ENCODE assay signal across 8 mouse cellular contexts in genomic region chr11:119036934-119037779, GRCm38 (mm10). TPM values are rescaled to one million over a fixed set of nuclear protein-coding genes. Genes with fewer than 3 reads are reported as not detected.
A peak's percentile ranks its signal among the peaks of the same experiment; 100 is the strongest.
DNase-seq lines count a peak whose midpoint lies in the region; ATAC-seq and TF ChIP-seq lines count a peak whose summit lies in the region.

No protein-coding gene starts in this region.

- TF ChIP-seq CTCF in left cerebral cortex, adult 2 months (IDR thresholded peaks at IDR 0.05), result no peak
- no peak for TF ChIP-seq CTCF in liver, postnatal 0 days (IDR thresholded peaks at IDR 0.05; ENCODE audit: low read depth)

- intact Hi-C loops in left cerebral cortex, adult 2 months (cut with DNase I), result no loop called here
- intact Hi-C loops in left cerebral cortex, postnatal 36 days (cut with DNase I), result loop anchor here (5.0 kb wide), 1 partner anchor 40 kb away; no protein-coding TSS in a partner anchor

- peak overlapping the region; percentile 48 for H3K4me3 ChIP-seq in left cerebral cortex, adult 2 months
- H3K4me3 ChIP-seq in hindbrain, embryonic 10.5 days, result peak overlapping the region; percentile 80
- H3K4me3 ChIP-seq in liver, postnatal 0 days (ENCODE audit: low read depth, low read length), result peak overlapping the region; percentile 49

- peak in 1 of 2 experiments; percentile 26 for DNase-seq in left cerebral cortex, adult 2 months (ENCODE audit: extremely low spot score in 1 of 2, low spot score in 2 of 2)
- DNase-seq in left cerebral cortex, postnatal 36 days (ENCODE audit: low spot score in 2 of 2), result no peak
- peak; percentile 71 for DNase-seq in embryo, embryonic 9.5 days (ENCODE audit: extremely low spot score)
- peak; percentile 73 for DNase-seq in hindbrain, embryonic 10.5 days (ENCODE audit: low spot score)
- DNase-seq in liver, postnatal 0 days, result no peak
- no peak for DNase-seq in MN1 (ENCODE audit: low spot score)
- DNase-seq in urinary bladder, postnatal 36 days (ENCODE audit: low spot score in 2 of 2), result no peak

- peak overlapping the region; percentile 50 for H3K9ac ChIP-seq in liver, postnatal 0 days (replicated peaks)

- peaks cover 86% of the 10 kb centered on the region for H3K4me1 ChIP-seq in hindbrain, embryonic 10.5 days (replicated peaks)
- peaks cover 33% of the 10 kb centered on the region for H3K4me1 ChIP-seq in liver, postnatal 0 days (ENCODE audit: insufficient read depth)

- under 1% methylated on average over 57 of the region's 57 CpGs for WGBS in hindbrain, embryonic 10.5 days
- WGBS in liver, postnatal 0 days (ENCODE audit: insufficient replicate concordance), result 8% methylated on average over 57 of the region's 57 CpGs

- no peak overlapping the region for H3K27ac ChIP-seq in left cerebral cortex, adult 2 months
- peak overlapping the region; percentile 62; the same call in 1 of the 2 replicates for H3K27ac ChIP-seq in hindbrain, embryonic 10.5 days
- no peak overlapping the region for H3K27ac ChIP-seq in liver, postnatal 0 days (ENCODE audit: low read depth)

- no peaks in the 10 kb centered on the region for H3K9me3 ChIP-seq in hindbrain, embryonic 10.5 days
- no peaks in the 10 kb centered on the region for H3K9me3 ChIP-seq in liver, postnatal 0 days (ENCODE audit: low read length)

- peak overlapping the region; percentile 77 for H3K4me2 ChIP-seq in liver, postnatal 0 days (ENCODE audit: low read depth, low read length)

- H3K36me3 ChIP-seq in hindbrain, embryonic 10.5 days, result peaks cover 11% of the 10 kb centered on the region
- H3K36me3 ChIP-seq in liver, postnatal 0 days (replicated peaks; ENCODE audit: insufficient read depth, low read length), result no peaks in the 10 kb centered on the region; the same call in 1 of the 2 replicates

- no peak for TF ChIP-seq EP300 in liver, postnatal 0 days (IDR thresholded peaks at IDR 0.05; ENCODE audit: low read depth)

- H3K27me3 ChIP-seq in hindbrain, embryonic 10.5 days (ENCODE audit: insufficient read depth, poor library complexity, severe bottlenecking), result peaks cover 83% of the 10 kb centered on the region
- H3K27me3 ChIP-seq in liver, postnatal 0 days (ENCODE audit: insufficient read depth, low read length), result peaks cover 58% of the 10 kb centered on the region

- ATAC-seq in liver, postnatal 0 days, result no peak
- ATAC-seq in megakaryocyte-erythroid progenitor cell, adult 5-6 weeks (replicated peaks; ENCODE audit: low FRiP score, low TSS enrichment, poor library complexity, severe bottlenecking), result no peak

RNA-seq across cellular contexts. Expression of gene Cbx8, which starts 3.6 kb away (rescaled TPM):
- 10 to 100 TPM; 11.1 to 11.2 TPM for total RNA-seq in left cerebral cortex, adult 2 months (2021)
- total RNA-seq in left cerebral cortex, postnatal 36 days (2021), result 10 to 100 TPM; 12.3 to 16.0 TPM
- polyA plus RNA-seq in hindbrain, embryonic 10.5 days (2016; fragmentation: Nextera tagmentation; extraction: Ambion mirVana), result 11.2 and 13.0 TPM in 2 replicates
- 3.1 and 3.9 TPM in 2 replicates for polyA plus RNA-seq in liver, postnatal 0 days (2015; fragmentation: Nextera tagmentation; extraction: Ambion mirVana)
- 1.3 and 2.2 TPM in 2 replicates for total RNA-seq in megakaryocyte-erythroid progenitor cell, adult 5-6 weeks (2014; fragmentation: Nextera tagmentation)
- total RNA-seq in megakaryocyte-erythroid progenitor cell, adult 5-6 weeks (2017), result 0.70 and 1.2 TPM in 2 replicates

RNA-seq across cellular contexts. Expression of gene Cbx2, which starts 14.4 kb away (rescaled TPM):
- 1 to 10 TPM; 3.2 to 3.4 TPM for total RNA-seq in left cerebral cortex, adult 2 months (2021)
- 1 to 10 TPM; 2.6 to 2.7 TPM for total RNA-seq in left cerebral cortex, postnatal 36 days (2021)
- 86.6 and 112 TPM in 2 replicates for polyA plus RNA-seq in hindbrain, embryonic 10.5 days (2016; fragmentation: Nextera tagmentation; extraction: Ambion mirVana)
- polyA plus RNA-seq in liver, postnatal 0 days (2015; fragmentation: Nextera tagmentation; extraction: Ambion mirVana), result 1.9 and 2.0 TPM in 2 replicates
- total RNA-seq in megakaryocyte-erythroid progenitor cell, adult 5-6 weeks (2014; fragmentation: Nextera tagmentation), result 9.7 and 10.4 TPM in 2 replicates
- 6.2 and 6.4 TPM in 2 replicates for total RNA-seq in megakaryocyte-erythroid progenitor cell, adult 5-6 weeks (2017)

RNA-seq across cellular contexts. Expression of gene Cbx4, which starts 48.9 kb away (rescaled TPM):
- 10 to 100 TPM; 51.4 to 54.3 TPM for total RNA-seq in left cerebral cortex, adult 2 months (2021)
- total RNA-seq in left cerebral cortex, postnatal 36 days (2021), result 10 to 100 TPM; 60.9 to 68.6 TPM
- polyA plus RNA-seq in hindbrain, embryonic 10.5 days (2016; fragmentation: Nextera tagmentation; extraction: Ambion mirVana), result 4.4 and 8.2 TPM in 2 replicates
- polyA plus RNA-seq in liver, postnatal 0 days (2015; fragmentation: Nextera tagmentation; extraction: Ambion mirVana), result 2.8 and 4.7 TPM in 2 replicates
- total RNA-seq in megakaryocyte-erythroid progenitor cell, adult 5-6 weeks (2014; fragmentation: Nextera tagmentation), result 5.2 and 5.4 TPM in 2 replicates
- total RNA-seq in megakaryocyte-erythroid progenitor cell, adult 5-6 weeks (2017), result 3.9 and 11.6 TPM in 2 replicates

RNA-seq across cellular contexts. Expression of gene Enpp7, which starts 49.2 kb away (rescaled TPM):
- not detected for total RNA-seq in left cerebral cortex, adult 2 months (2021)
- not detected for total RNA-seq in left cerebral cortex, postnatal 36 days (2021)
- not detected in 2 replicates for polyA plus RNA-seq in hindbrain, embryonic 10.5 days (2016; fragmentation: Nextera tagmentation; extraction: Ambion mirVana)
- not detected in 2 replicates for polyA plus RNA-seq in liver, postnatal 0 days (2015; fragmentation: Nextera tagmentation; extraction: Ambion mirVana)
- not detected in 2 replicates for total RNA-seq in megakaryocyte-erythroid progenitor cell, adult 5-6 weeks (2014; fragmentation: Nextera tagmentation)
- not detected in 2 replicates for total RNA-seq in megakaryocyte-erythroid progenitor cell, adult 5-6 weeks (2017)

Comparison
In these comparisons a context has a peak if more than half of its experiments do, and no peak if none do; other contexts are left out.
1. DNase-seq: peak in embryo, embryonic 9.5 days (single experiment) and hindbrain, embryonic 10.5 days (single experiment); none in left cerebral cortex, postnatal 36 days (0 of 2), liver, postnatal 0 days (single experiment), MN1 (single experiment) and urinary bladder, postnatal 36 days (0 of 2).
2. RNA of gene Cbx4, which starts 48.9 kb away (total RNA-seq): 60.9 to 68.6 TPM in left cerebral cortex, postnatal 36 days and 51.4 to 54.3 TPM in left cerebral cortex, adult 2 months; 3.9 to 11.6 TPM in megakaryocyte-erythroid progenitor cell, adult 5-6 weeks; every median in the first group is over 4 times any median in the second.
3. Peak in every context shown above with its lines, with median percentiles within 50 percentile points of each other: H3K4me3 ChIP-seq.